Mouse (Mus musculus): ENCODE measurements around the gene B3galt1. TPM values are rescaled to one million over a fixed set of nuclear protein-coding genes. Genes with fewer than 3 reads are reported as not detected.

The B3galt1 gene
- polyA plus RNA-seq, 1 experiment from 2014 or later: 60.2 TPM

DNA sequence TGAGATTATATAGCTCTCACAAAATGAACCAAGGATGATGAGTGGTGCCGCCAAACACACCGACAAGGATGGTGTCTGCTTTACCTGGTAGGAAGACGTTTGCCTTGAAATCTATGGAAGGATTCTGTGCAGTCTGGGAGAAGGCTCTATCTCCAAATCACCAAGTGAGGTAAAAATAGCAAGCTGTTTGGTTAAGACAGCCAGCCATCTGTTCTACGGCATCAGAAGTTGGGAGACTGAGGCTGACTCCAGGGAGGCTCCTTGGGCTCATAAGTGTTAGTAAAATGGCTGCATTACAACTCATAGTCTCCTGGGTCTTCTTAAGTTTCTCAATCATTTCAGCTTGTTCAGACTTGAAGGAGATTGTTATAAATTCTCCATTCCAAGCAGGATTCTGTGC is 91.7 kb downstream of the B3galt1 start:
- H3K27ac ChIP-seq (ENCODE audit: low read length): peak overlapping the region; percentile 68
- no peaks in the 10 kb centered on the region for H3K27me3 ChIP-seq (replicated peaks; ENCODE audit: control insufficient read depth, insufficient read depth, low read length)
- H3K4me1 ChIP-seq (replicated peaks; ENCODE audit: control insufficient read depth, insufficient read depth, low read length): no peaks in the 10 kb centered on the region
- 0 out of 2 replicates have a peak, but pooled peaks cover 2% of the 10 kb centered on the region for H3K9me3 ChIP-seq (ENCODE audit: control insufficient read depth, low read length)
- ATAC-seq: peak; percentile 86
- H3K4me2 ChIP-seq (ENCODE audit: low read length): no peak overlapping the region
- WGBS: 68% methylated on average over 4 of the region's 4 CpGs
- no peaks in the 10 kb centered on the region for H3K36me3 ChIP-seq (ENCODE audit: control insufficient read depth, insufficient read depth)
- no peak overlapping the region for H3K9ac ChIP-seq (replicated peaks; ENCODE audit: low read depth, low read length)
- H3K4me3 ChIP-seq (replicated peaks; ENCODE audit: low read length): no peak overlapping the region

DNA sequence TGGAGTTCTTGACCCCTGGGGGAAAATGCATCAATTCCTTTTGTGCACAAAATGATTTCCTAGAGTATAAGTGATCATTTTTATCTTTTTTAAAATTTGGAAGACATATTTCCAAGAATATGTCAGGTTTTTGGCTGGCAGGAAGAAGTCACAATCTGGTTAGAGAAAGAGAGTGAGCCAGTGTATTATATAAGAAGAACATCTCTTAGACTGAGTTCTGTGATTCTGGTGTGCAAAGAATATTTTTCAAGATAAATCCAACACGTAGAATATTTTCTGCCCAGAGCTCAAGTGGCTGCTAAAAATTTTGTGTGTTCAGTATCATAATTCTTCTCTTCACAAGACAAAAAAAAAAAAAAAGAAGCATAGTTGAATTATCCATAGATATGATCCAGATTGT is 92.4 kb downstream of the B3galt1 start:
- H3K4me1 ChIP-seq (replicated peaks; ENCODE audit: control insufficient read depth, insufficient read depth, low read length): no peaks in the 10 kb centered on the region
- H3K36me3 ChIP-seq (ENCODE audit: control insufficient read depth, insufficient read depth): no peaks in the 10 kb centered on the region
- H3K9ac ChIP-seq (replicated peaks; ENCODE audit: low read depth, low read length): no peak overlapping the region
- 0 out of 2 replicates have a peak, but pooled peaks cover 2% of the 10 kb centered on the region for H3K9me3 ChIP-seq (ENCODE audit: control insufficient read depth, low read length)
- no peak overlapping the region for H3K4me2 ChIP-seq (ENCODE audit: low read length)
- H3K4me3 ChIP-seq (replicated peaks; ENCODE audit: low read length): no peak overlapping the region
- ATAC-seq: no peak
- H3K27me3 ChIP-seq (replicated peaks; ENCODE audit: control insufficient read depth, insufficient read depth, low read length): no peaks in the 10 kb centered on the region
- WGBS: 73% methylated on average over 1 of the region's 1 CpGs
- peak overlapping the region; percentile 68 for H3K27ac ChIP-seq (ENCODE audit: low read length)

- Histone ChIP-seq H3K9ac (replicated peaks; ENCODE audit: low read depth, low read length) (no peak overlapping the region), H3K36me3 (ENCODE audit: control insufficient read depth, insufficient read depth) (no peaks in the 10 kb centered on the region), H3K4me3 (replicated peaks; ENCODE audit: low read length) (no peak overlapping the region), H3K4me1 (replicated peaks; ENCODE audit: control insufficient read depth, insufficient read depth, low read length) (no peaks in the 10 kb centered on the region), H3K4me2 (ENCODE audit: low read length) (no peak overlapping the region), H3K27me3 (replicated peaks; ENCODE audit: control insufficient read depth, insufficient read depth, low read length) (no peaks in the 10 kb centered on the region), H3K27ac (ENCODE audit: low read length) (no peak overlapping the region), H3K9me3 (ENCODE audit: control insufficient read depth, low read length) (no peaks in the 10 kb centered on the region)
- no peak for ATAC-seq
- 59% methylated on average over 2 of the region's 2 CpGs for WGBS
Observed at GRCm38 (mm10) chr2:67671721-67672120, 106.0 kb downstream of the B3galt1 start.

DNA sequence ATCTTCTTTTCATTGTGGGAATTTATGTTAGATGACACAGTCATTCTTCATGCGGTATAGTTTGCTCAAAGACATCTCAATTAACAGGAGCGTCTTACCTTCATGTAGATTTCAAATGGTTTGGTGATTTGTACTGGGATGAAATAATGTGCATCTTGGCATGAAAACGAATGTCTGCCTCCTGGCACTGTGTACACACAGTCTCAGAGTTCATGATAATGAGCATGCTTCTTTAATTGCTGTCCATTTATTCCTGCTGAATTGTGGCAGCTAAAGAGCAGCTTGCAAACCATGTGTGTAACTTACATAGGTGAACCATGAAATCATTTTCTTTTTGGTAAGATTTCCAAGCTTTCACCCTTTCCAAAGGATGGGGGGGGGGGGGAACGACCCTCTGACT is 112.0 kb downstream of the B3galt1 start:
- Histone ChIP-seq H3K27me3 (replicated peaks; ENCODE audit: control insufficient read depth, insufficient read depth, low read length) (no peaks in the 10 kb centered on the region), H3K4me3 (replicated peaks; ENCODE audit: low read length) (no peak overlapping the region), H3K4me2 (ENCODE audit: low read length) (no peak overlapping the region), H3K36me3 (ENCODE audit: control insufficient read depth, insufficient read depth) (no peaks in the 10 kb centered on the region), H3K9ac (replicated peaks; ENCODE audit: low read depth, low read length) (no peak overlapping the region), H3K27ac (ENCODE audit: low read length) (no peak overlapping the region), H3K4me1 (replicated peaks; ENCODE audit: control insufficient read depth, insufficient read depth, low read length) (peaks cover 3% of the 10 kb centered on the region; the same call in 1 of the 2 replicates), H3K9me3 (ENCODE audit: control insufficient read depth, low read length) (no peaks in the 10 kb centered on the region)
- peak; percentile 79 for ATAC-seq
- 25% methylated on average over 4 of the region's 4 CpGs for WGBS

DNA sequence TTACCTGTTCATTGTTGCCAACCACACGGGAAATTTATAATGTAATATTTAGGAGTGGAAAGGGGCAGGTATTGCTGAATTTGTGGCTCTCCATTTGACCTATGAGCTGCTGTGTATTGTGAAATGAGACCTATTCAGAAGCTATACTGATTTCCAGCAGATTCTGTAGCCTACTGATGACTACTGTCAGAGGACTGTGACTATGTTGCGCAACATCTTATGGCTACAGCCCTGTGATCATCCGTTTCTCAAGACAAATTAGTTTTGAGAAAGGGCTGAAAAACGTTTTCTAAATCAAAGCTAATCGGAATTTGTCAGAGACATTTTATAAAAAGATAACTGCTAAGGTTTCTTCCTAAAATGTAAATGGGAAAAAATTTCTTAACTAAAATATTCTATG is 158.6 kb downstream of the B3galt1 start:
- no peak for ATAC-seq
- Histone ChIP-seq H3K36me3 (ENCODE audit: control insufficient read depth, insufficient read depth) (no peaks in the 10 kb centered on the region), H3K4me2 (ENCODE audit: low read length) (no peak overlapping the region), H3K27me3 (replicated peaks; ENCODE audit: control insufficient read depth, insufficient read depth, low read length) (no peaks in the 10 kb centered on the region), H3K9me3 (ENCODE audit: control insufficient read depth, low read length) (no peaks in the 10 kb centered on the region), H3K4me3 (replicated peaks; ENCODE audit: low read length) (no peak overlapping the region), H3K9ac (replicated peaks; ENCODE audit: low read depth, low read length) (no peak overlapping the region), H3K4me1 (replicated peaks; ENCODE audit: control insufficient read depth, insufficient read depth, low read length) (no peaks in the 10 kb centered on the region), H3K27ac (ENCODE audit: low read length) (no peak overlapping the region)
- WGBS: 86% methylated on average over 5 of the region's 5 CpGs

GRCm38 (mm10) chr2:67730771-67731170 is 165.1 kb downstream of the B3galt1 start:
- no peaks in the 10 kb centered on the region for H3K27me3 ChIP-seq (replicated peaks; ENCODE audit: control insufficient read depth, insufficient read depth, low read length)
- ATAC-seq: peak; percentile 77
- no peak overlapping the region for H3K27ac ChIP-seq (ENCODE audit: low read length)
- no peaks in the 10 kb centered on the region for H3K36me3 ChIP-seq (ENCODE audit: control insufficient read depth, insufficient read depth)
- peaks cover 3% of the 10 kb centered on the region; the same call in 1 of the 2 replicates for H3K4me1 ChIP-seq (replicated peaks; ENCODE audit: control insufficient read depth, insufficient read depth, low read length)
- no peak overlapping the region for H3K9ac ChIP-seq (replicated peaks; ENCODE audit: low read depth, low read length)
- no peak overlapping the region for H3K4me2 ChIP-seq (ENCODE audit: low read length)
- WGBS: 39% methylated on average over 2 of the region's 2 CpGs
- no peak overlapping the region for H3K4me3 ChIP-seq (replicated peaks; ENCODE audit: low read length)
- no peaks in the 10 kb centered on the region for H3K9me3 ChIP-seq (ENCODE audit: control insufficient read depth, low read length)

DNA sequence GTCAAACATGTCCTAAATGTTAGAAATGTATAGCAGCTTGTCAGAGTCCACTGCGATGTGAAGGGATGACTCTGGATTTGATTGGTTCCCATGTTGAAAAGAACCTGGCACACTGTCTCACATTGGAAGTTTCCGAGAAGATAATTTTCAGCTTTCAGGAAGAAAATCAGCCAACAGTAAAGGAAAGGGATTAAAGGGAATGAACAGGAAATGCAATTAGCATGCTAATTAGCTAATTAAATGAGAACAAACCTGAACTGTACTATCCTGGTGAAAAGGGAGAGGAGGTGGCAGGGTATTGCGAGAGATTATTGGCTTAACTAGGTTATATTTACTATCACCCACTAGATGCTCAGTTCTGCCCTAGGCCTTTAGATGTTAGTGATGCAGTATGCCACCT is 185.9 kb downstream of the B3galt1 start:
- Histone ChIP-seq H3K27me3 (replicated peaks; ENCODE audit: control insufficient read depth, insufficient read depth, low read length) (no peaks in the 10 kb centered on the region), H3K4me3 (replicated peaks; ENCODE audit: low read length) (no peak overlapping the region), H3K9ac (replicated peaks; ENCODE audit: low read depth, low read length) (no peak overlapping the region), H3K9me3 (ENCODE audit: control insufficient read depth, low read length) (no peaks in the 10 kb centered on the region), H3K4me2 (ENCODE audit: low read length) (no peak overlapping the region), H3K36me3 (ENCODE audit: control insufficient read depth, insufficient read depth) (no peaks in the 10 kb centered on the region), H3K4me1 (replicated peaks; ENCODE audit: control insufficient read depth, insufficient read depth, low read length) (no peaks in the 10 kb centered on the region), H3K27ac (ENCODE audit: low read length) (no peak overlapping the region)
- WGBS: 21% methylated on average over 3 of the region's 3 CpGs
- peak; percentile 63; the same call in 1 of the 2 replicates for ATAC-seq

- H3K27ac ChIP-seq (ENCODE audit: low read length): no peak overlapping the region
- no peaks in the 10 kb centered on the region for H3K9me3 ChIP-seq (ENCODE audit: control insufficient read depth, low read length)
- H3K4me3 ChIP-seq (replicated peaks; ENCODE audit: low read length): no peak overlapping the region
- 42% methylated on average over 6 of the region's 6 CpGs for WGBS
- no peak overlapping the region for H3K9ac ChIP-seq (replicated peaks; ENCODE audit: low read depth, low read length)
- ATAC-seq: peak; percentile 58; the same call in 1 of the 2 replicates
- H3K27me3 ChIP-seq (replicated peaks; ENCODE audit: control insufficient read depth, insufficient read depth, low read length): no peaks in the 10 kb centered on the region
- H3K4me1 ChIP-seq (replicated peaks; ENCODE audit: control insufficient read depth, insufficient read depth, low read length): no peaks in the 10 kb centered on the region
- no peaks in the 10 kb centered on the region for H3K36me3 ChIP-seq (ENCODE audit: control insufficient read depth, insufficient read depth)
- H3K4me2 ChIP-seq (ENCODE audit: low read length): no peak overlapping the region
Observed at GRCm38 (mm10) chr2:67756507-67756906, 190.8 kb downstream of the B3galt1 start.

DNA sequence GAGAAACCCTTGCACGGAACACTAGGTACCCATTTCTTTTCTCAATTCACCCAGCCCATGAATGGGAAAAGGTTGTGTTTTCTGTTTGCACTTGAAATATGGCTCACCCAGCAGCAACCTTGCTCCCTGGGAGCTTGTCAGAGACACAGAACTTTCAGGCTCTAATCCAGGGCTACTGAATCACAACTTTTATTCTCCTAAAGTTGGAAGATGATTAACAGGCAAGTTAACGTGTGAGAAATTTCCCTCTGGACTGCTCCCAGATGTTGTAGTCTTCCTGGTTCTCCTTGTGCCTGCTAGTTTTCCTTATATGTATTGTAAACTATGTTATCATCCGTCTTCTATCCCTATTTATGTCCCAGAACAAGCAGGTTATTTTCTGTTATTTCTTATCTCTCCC is 221.9 kb downstream of the B3galt1 start:
- Histone ChIP-seq H3K9ac (replicated peaks; ENCODE audit: low read depth, low read length) (no peak overlapping the region), H3K27ac (ENCODE audit: low read length) (no peak overlapping the region), H3K36me3 (ENCODE audit: control insufficient read depth, insufficient read depth) (no peaks in the 10 kb centered on the region), H3K4me2 (ENCODE audit: low read length) (no peak overlapping the region), H3K4me3 (replicated peaks; ENCODE audit: low read length) (no peak overlapping the region), H3K27me3 (replicated peaks; ENCODE audit: control insufficient read depth, insufficient read depth, low read length) (no peaks in the 10 kb centered on the region), H3K9me3 (ENCODE audit: control insufficient read depth, low read length) (no peaks in the 10 kb centered on the region), H3K4me1 (replicated peaks; ENCODE audit: control insufficient read depth, insufficient read depth, low read length) (no peaks in the 10 kb centered on the region)
- WGBS: 87% methylated on average over 3 of the region's 3 CpGs
- ATAC-seq: no peak

GRCm38 (mm10) chr2:67797561-67797960 is 231.9 kb downstream of the B3galt1 start:
- Histone ChIP-seq H3K4me1 (replicated peaks; ENCODE audit: control insufficient read depth, insufficient read depth, low read length) (no peaks in the 10 kb centered on the region), H3K27me3 (replicated peaks; ENCODE audit: control insufficient read depth, insufficient read depth, low read length) (no peaks in the 10 kb centered on the region), H3K9me3 (ENCODE audit: control insufficient read depth, low read length) (no peaks in the 10 kb centered on the region), H3K4me2 (ENCODE audit: low read length) (no peak overlapping the region), H3K36me3 (ENCODE audit: control insufficient read depth, insufficient read depth) (no peaks in the 10 kb centered on the region), H3K27ac (ENCODE audit: low read length) (no peak overlapping the region), H3K4me3 (replicated peaks; ENCODE audit: low read length) (no peak overlapping the region), H3K9ac (replicated peaks; ENCODE audit: low read depth, low read length) (no peak overlapping the region)
- 93% methylated on average over 4 of the region's 4 CpGs for WGBS
- no peak for ATAC-seq
